Mouse (Mus musculus): ENCODE results near the gene Gabarapl2.

Gabarapl2 gene

GRCm38 (mm10) chr8:111968541-111968940 lies 28.0 kb downstream of the Gabarapl2 start:
- DNase-seq (ENCODE audit: low spot score): no peak

DNA sequence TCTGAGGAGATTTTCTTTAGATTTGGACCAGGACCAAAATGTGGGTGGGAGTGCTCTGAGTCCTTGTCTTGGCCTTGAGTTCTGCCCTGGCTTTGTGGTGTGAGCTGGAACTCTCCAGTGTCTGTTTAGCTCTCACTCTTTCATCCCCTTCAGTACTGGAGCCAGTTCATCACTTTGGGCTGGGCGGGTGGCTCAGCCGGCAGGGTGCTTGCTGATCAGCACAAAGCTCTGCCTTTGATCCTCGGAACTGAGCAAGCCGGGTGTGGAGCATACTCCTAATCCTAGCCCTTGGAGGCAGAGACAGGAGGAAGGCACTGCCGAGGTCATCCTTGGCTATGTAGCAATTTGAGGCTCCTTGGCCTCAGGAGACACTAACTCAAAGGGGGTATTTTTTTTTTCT lies 28.5 kb downstream of the Gabarapl2 start:
- DNase-seq (ENCODE audit: low spot score): no peak

- DNase-seq (ENCODE audit: low spot score): no peak
Measured at GRCm38 (mm10) chr8:111974138-111974537, 33.6 kb downstream of the Gabarapl2 start.

DNA sequence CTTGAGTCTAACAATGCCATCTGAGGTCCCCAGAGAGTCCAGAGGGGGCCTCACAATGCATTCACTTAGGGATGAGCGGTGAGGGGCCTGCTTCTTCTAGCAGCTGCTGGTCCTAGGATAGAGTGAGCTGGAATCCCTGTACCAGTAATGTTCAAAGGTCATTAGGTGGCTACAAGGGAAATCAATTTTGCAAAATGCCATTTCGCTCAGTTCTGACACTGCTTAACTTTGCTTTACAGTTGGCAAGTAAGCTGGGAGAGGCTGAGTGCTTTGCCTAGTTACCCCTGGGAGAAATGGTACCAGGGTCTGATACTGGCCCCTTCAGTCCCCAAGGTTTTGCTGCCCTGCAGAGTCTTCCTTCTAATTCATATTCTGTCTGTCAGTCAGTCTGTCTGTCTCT lies 35.2 kb downstream of the Gabarapl2 start:
- no peak for DNase-seq (ENCODE audit: low spot score)

GRCm38 (mm10) chr8:111976326-111976725 lies 35.8 kb downstream of the Gabarapl2 start:
- no peak for DNase-seq (ENCODE audit: low spot score)

DNA sequence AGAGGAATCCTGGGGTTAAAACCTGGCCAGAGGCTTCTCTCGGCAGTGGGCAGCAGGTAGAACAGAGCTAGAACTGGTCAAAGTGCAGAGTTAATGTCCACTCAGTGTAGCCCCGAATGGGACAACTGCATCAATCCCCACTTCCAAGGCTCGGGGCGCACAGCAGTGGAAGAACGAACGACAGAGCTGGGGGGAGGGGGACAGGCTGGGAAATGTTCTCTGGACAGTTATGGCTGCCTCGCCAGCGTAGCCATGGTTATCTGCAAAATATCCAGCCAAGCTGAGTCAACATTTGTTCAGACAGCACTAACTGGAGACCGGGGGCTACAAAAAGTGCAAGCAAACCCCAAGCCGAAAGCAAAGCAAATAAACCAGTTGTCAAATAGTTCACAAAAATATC lies 37.6 kb downstream of the Gabarapl2 start:
- no peak for DNase-seq (ENCODE audit: low spot score)

GRCm38 (mm10) chr8:111982116-111982515 lies 41.6 kb downstream of the Gabarapl2 start:
- DNase-seq (ENCODE audit: low spot score): no peak

GRCm38 (mm10) chr8:111984511-111984910 lies 44.0 kb downstream of the Gabarapl2 start:
- no peak for DNase-seq (ENCODE audit: low spot score)

GRCm38 (mm10) chr8:111989911-111990310 lies 49.4 kb downstream of the Gabarapl2 start:
- peak; percentile 83 for DNase-seq (ENCODE audit: low spot score)

DNA sequence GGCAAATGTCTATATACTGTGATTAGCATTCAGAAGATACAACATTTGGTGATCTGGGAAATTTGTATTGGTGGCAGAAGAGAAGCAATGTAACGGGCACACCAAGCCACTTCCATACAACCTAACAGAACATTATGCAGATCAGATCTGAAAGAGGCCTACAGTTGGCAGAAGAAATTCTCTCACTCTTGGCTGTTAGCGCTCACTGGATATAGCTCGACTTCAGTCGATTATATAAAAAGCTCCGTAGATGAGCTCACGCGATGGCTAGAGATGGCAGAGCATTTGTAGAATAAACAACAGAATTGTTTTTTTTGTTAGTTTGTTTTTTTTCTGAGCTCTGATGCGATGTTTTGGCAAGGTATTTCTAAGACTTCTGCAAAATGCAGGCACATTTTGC lies 50.8 kb downstream of the Gabarapl2 start:
- no peak for DNase-seq (ENCODE audit: low spot score)

DNA sequence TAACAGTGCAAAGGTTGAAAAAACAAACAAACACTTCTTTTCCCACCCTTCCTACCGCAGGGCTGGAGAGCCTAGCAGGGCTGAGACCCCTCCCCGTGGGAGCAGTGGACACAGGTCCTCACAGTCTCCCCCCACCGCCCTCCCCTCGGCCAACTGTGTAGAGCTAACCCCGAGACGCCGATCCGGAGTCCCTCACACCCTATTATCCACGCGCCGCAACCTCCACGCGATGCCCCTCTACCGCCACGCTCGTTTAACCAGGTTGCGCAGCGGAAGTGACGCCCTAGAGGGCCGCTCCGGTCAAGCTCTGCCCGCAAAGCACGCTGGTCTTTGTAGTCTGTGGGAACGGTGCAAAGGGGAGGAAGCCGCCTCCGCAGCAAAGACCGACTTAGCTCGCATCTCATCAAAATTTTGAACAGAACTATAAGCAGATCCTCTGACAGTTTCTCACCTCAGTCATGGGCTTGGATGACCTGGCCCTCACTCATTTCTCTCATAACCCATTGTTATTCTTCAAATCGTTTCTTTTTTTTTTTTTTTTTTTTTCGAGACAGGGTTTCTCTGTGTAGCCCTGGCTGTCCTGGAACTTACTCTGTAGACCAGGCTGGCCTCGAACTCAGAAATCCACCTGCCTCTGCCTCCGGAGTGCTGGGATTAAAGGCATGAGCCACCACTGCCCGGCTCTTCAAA lies 51.7 kb downstream of the Gabarapl2 start, which contains the start of gene Adat1:
TSS of gene Adat1 (minus strand) at position 290 of the 690 bp plus-strand sequence.
- DNase-seq (ENCODE audit: low spot score): peak; percentile 78

- no peak for DNase-seq (ENCODE audit: low spot score)
Measured at GRCm38 (mm10) chr8:111992703-111993039, 52.2 kb downstream of the Gabarapl2 start.
